Mouse (Mus musculus) mature B cell (primary cell): ENCODE data around the gene Gss.
"Not testable (repeated sequence)": the region's sequence is repeated elsewhere in the genome, so short reads cannot be mapped to it uniquely, and the experiment has no call there.

Experiments used
- in situ Hi-C: fragments of 300-500 bp; cut with MboI; formaldehyde crosslinking; loops from 2 replicates; pipeline ENCODE4 v1.14.3; 2019

The Gss gene

GRCm38 (mm10) chr2:155574700-155575099, 17.9 kb downstream of the Gss start:
- in situ Hi-C loops, result loop anchor here (10.0 kb wide), 1 partner anchor 60 kb away; the partner anchor contains the start of genes Acss2 and Ggt7

DNA sequence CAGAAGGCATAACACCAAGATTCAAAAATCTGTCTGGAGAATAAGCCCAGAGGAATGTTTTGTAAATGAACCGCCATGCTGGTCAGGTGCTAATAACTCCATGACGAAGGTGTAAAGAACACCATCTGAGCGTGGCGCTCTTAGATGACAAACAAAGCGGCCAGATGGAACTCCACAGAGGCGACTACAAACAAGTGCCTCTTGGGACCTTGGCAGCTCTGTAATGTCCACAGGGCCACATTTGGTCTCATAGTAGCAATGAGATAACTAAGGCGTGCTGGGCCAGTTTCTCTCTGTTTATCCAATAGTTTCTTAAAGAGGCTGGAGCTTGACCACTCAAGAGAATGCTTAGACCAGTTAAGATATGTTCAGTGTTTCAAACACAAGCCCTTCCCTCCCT, 18.6 kb downstream of the Gss start:
- in situ Hi-C loops, result loop anchor here (10.0 kb wide), 1 partner anchor 59 kb away; the partner anchor contains the start of genes Acss2 and Ggt7

- in situ Hi-C loops, result loop anchor here (10.0 kb wide), 1 partner anchor 58 kb away; the partner anchor contains the start of genes Acss2 and Ggt7
Observed at GRCm38 (mm10) chr2:155573001-155573400, 19.6 kb downstream of the Gss start.

DNA sequence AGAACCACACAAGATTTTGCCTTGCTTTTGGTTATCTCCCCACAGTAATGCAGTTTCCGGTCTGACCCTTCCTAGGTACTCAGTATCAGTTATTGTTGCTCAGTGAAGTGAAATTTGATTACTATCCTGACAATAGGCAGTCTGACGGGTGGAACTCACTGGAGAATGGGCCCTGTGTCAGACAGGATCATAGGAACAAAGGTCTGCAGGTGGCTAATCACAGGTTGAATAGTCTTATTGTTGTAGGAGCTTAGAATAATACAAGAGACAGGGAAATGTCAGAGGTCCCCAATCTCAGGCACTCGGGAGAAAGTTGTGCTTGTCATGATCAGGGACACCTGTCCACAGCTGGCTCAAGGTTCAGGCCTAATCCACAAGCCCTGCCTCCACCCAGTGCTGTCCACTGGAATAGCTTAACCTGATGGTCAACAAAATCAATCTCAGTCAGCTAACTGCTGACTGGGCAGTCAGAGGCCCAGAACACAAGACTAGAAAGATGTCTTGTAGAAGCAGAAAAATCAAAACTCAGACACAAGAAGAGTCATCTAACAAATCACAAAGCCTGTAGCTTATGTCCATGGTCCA, 23.3 kb downstream of the Gss start:
- in situ Hi-C loops, result no loop called here

DNA sequence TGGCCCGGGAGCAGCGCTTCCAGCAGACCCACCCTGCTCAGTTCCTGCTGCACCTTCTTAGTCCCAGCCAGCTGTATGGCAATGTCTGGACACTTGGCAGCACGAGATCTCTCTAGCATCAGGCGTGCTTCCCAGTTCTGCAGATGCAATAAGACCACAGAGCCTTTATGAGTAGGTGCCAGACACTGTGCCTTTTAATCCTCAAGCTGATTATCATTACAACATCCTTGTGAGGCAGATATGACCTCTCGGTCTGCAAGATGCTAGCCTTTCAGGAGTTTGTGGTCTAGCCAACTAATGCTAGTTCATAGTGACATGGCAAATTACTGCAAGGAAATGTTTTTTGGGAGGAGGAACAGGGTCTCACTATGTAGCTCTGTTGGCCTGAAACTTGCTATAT, 24.9 kb downstream of the Gss start:
- in situ Hi-C loops, result no loop called here

DNA sequence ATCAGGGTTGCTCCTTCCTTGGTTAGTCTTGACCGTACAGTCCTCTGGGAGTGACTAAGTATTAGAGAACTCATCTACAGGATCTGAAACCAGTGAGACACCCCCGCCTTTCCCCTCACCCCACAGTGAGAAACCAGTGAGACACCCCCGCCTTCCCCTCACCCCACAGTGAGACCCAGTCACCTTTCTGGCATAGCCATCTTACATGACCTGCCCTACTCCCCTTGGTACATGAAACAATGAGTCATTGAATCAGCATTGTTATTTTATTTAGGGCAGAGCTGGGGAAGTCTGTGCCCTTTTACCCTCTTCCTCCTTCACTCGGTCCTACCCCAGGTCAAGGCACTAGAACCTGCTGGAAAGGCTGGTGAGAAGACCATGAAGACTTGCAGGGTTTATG, 29.7 kb downstream of the Gss start:
- in situ Hi-C loops, result no loop called here

DNA sequence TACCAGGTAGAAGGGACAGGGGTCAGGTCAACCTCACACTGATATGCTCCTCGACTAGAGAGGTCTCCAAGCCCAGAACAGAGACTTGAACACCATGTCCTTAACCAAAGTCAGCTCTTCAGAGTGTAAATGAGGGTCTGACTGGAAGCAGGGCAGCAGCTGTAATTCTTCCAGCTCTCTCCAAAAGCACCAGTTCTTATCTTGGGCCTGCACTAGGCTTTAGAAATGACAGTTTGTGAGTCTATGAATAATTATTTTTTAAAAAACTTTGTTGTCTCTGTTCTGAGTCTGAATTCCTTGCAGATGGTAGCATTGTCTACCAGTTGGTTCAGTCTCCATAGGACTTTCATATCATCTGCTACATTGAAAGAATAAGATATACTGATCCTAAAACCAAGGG, 30.4 kb downstream of the Gss start:
- in situ Hi-C loops, result no loop called here

DNA sequence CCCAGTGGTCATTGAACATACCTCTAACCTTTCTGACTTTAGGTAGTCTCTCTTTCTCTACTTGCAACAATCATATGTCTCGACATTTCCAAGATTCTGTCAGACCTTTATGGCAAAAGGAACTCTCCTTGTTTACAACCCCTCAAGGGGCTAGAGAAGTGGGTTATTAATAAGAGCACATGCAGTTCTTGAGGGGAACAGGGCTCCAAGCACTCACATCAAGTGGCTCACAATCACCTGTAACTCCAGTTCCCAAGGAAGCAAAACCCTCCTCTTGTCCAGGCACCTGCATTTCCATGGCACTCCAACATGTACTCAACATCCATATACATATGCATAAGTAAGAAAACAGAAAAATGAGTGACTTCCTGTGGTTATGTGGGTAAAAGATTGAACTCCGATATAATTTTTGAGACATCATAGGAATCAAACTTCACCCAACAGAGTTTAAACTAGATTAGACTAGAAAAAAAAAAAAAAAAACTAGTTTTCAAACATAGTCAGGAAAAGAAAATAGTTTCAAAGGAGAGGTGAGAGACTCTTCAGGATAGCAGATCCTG, 38.1 kb downstream of the Gss start:
- in situ Hi-C loops, result no loop called here

DNA sequence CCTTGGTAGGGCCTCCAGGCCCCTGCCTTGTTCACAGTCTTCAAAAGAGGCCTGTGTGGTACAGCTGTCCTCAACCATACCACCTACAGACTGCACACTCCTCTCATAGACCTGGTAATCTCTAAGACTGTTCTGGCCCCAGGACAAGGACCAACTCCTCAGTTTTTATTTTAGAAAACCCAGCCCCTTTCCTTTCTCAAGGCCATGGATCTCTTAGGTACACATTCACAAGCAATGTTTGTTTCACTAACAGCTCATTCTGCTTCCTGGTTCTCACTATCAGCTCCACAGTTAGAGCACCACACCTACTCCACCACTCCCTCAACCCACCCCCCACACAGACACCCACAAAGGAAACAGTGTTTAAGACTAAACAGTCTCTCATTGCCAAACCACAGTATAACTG, 39.7 kb downstream of the Gss start:
- in situ Hi-C loops, result no loop called here

GRCm38 (mm10) chr2:155552336-155552735, 40.3 kb downstream of the Gss start:
- in situ Hi-C loops, result no loop called here

DNA sequence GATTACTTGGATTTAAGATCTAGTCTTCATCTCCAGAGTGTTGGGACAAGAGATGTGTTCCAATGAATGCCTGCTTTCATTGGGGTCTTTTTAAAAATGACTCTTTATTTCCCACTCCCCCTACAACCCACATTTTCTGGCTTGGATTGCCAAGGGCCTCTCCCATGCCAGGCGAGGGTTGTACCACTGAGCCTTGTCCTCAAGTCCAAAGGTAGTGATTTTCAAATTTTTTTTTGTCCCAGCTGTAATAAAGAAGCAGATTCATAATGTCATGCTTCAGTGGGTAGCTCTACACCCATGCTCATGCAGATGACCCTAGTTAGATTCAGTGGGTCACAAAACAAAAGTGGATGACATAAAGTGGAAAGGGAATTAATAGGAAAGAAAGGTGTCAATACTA, 45.7 kb downstream of the Gss start:
- in situ Hi-C loops, result no loop called here

- in situ Hi-C loops, result no loop called here
Observed at GRCm38 (mm10) chr2:155540822-155541458, 51.7 kb downstream of the Gss start.

- in situ Hi-C loops, result no loop called here
Observed at GRCm38 (mm10) chr2:155539696-155540095, 52.9 kb downstream of the Gss start.

- in situ Hi-C loops, result not testable (repeated sequence)
Observed at GRCm38 (mm10) chr2:155538463-155539057, 54.0 kb downstream of the Gss start.

- in situ Hi-C loops, result no loop called here
Observed at GRCm38 (mm10) chr2:155537761-155538462, 54.7 kb downstream of the Gss start.

- in situ Hi-C loops, result no loop called here
Observed at GRCm38 (mm10) chr2:155536292-155536691, 56.3 kb downstream of the Gss start.

DNA sequence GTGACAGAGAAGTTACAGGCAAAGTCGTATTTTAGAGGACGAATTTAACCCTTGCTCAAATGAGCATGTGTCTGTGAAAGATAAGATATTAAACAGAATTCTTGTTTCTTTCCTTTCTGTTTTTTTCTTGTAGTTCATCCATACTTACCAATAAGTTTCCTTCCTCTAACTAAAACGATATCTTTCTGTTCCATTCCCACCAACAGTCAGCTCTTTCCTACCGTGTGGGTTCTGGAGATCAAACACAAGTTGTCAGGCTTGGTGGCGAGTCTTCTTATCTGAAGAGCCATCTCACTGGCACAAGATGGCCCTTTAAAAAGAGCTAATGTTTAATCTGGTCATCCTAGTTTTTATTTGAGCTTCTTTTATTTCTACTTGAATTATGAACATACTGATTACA, 65.2 kb downstream of the Gss start:
- in situ Hi-C loops, result no loop called here

GRCm38 (mm10) chr2:155524378-155524777, 68.2 kb downstream of the Gss start:
- in situ Hi-C loops, result loop anchor here (25.0 kb wide), 1 partner anchor 238 kb away; the partner anchor contains the start of gene Procr

- in situ Hi-C loops, result loop anchor here (25.0 kb wide), 1 partner anchor 239 kb away; the partner anchor contains the start of gene Procr
Observed at GRCm38 (mm10) chr2:155523706-155524105, 68.9 kb downstream of the Gss start.

DNA sequence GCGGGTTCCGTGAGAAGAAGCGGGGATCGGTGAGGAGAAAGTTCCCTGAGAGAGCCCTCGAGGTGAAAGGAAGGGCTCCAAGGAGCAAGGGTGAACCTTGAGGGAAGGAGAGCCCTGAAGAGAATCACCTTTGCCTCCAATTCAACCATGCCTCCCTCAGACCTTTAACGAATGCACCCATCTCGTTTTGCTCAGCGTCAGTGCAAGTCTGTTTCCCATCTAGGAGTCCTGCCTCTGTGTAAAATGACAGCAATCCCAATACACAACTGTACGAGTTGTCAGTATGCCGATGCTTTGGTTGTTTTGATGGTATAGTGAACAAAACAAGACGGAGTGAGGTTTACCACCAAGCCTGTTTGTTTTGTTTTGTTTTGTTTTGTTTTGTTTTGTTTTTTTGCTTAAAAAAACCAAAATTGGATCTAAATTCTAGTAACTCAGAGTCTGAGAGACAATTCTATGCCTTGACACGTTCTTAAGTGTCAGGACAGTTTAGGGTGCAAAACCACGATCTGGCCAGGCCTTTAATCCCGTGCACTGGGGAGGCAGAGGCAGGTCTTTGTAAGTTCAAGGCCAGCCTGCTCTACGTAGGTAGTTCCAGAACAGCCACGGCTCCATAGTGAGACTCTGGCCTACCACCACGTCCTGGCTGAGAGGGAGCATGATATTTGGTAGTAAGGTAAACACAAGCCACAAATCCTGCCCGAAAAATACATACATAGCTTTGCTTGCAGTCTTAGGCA, 73.9 kb downstream of the Gss start:
- in situ Hi-C loops, result loop anchor here (10.0 to 25.0 kb wide), 3 partner anchors 56 to 244 kb away; partner anchors contain the start of genes Myh7b and Procr
